Mouse (Mus musculus) liver, embryonic 11.5 days (tissue): Measurements from ENCODE around the gene Ncam2. TPM values are rescaled to one million over a fixed set of nuclear protein-coding genes. Genes with fewer than 3 reads are reported as not detected.

ENCODE experiments used
- ATAC-seq: fragments of 200-750 bp; cut with Nextera tagmentation; replicated peaks from 2 replicates; pipeline ENCODE4 v1.8.0; 2017; ENCODE audit warnings: moderate number of reproducible peaks, mild to moderate bottlenecking, moderate TSS enrichment, moderate library complexity; ENCODE audit not compliant: low FRiP score
- DNase-seq: peaks from one replicate; pipeline ENCODE4 v3.0.0-alpha.2; 2017; ENCODE audit warnings: low spot score
- H3K27ac ChIP-seq: fragments of 300-500 bp; sonication (generic); 2 replicates; pipeline ENCODE4 v1.5.1; 2014; ENCODE audit warnings: mild to moderate bottlenecking, low read depth, low read length, control low read depth
- H3K27me3 ChIP-seq: fragments of 300-500 bp; sonication (generic); replicated peaks from 2 replicates; pipeline ENCODE4 v1.6.1; 2014; ENCODE audit warnings: low read length, mixed read lengths; ENCODE audit not compliant: control insufficient read depth, insufficient read depth
- H3K36me3 ChIP-seq: fragments of 300-500 bp; sonication (generic); 2 replicates; pipeline ENCODE4 v1.6.1; 2014; ENCODE audit warnings: mild to moderate bottlenecking, low read length, moderate library complexity, mixed read lengths; ENCODE audit not compliant: control insufficient read depth, insufficient read depth
- H3K4me1 ChIP-seq: fragments of 300-500 bp; sonication (generic); replicated peaks from 2 replicates; pipeline ENCODE4 v1.6.1; 2014; ENCODE audit warnings: low read length, mixed read lengths; ENCODE audit not compliant: control insufficient read depth, insufficient read depth
- H3K4me2 ChIP-seq: fragments of 300-500 bp; sonication (generic); 2 replicates; pipeline ENCODE4 v1.6.1; 2014; ENCODE audit warnings: mild to moderate bottlenecking, control low read depth, moderate library complexity
- H3K4me3 ChIP-seq: fragments of 300-500 bp; sonication (generic); 2 replicates; pipeline ENCODE4 v1.5.1; 2014; ENCODE audit warnings: low read depth, low read length, control low read depth
- H3K9ac ChIP-seq: fragments of 300-500 bp; sonication (generic); 2 replicates; pipeline ENCODE4 v1.6.1; 2014; ENCODE audit warnings: low read depth, low read length, control low read depth
- H3K9me3 ChIP-seq: fragments of 300-500 bp; sonication (generic); 2 replicates; pipeline ENCODE4 v1.6.1; 2016; ENCODE audit warnings: low read length, inconsistent platforms, mixed read lengths; ENCODE audit not compliant: control insufficient read depth
- WGBS: fragments of 180-500 bp; shearing (Covaris S2); extraction: QIAGEN DNeasy Blood & Tissue Kit; methylation state at CpG from one replicate; pipeline ENCODE4 v1.1.7; 2014; 5-methylcytosine and 5-hydroxymethylcytosine counted together
- polyA plus RNA-seq: library from polyadenylated mRNA; unstranded; fragments of >200 nt; fragmentation: Nextera tagmentation; extraction: Ambion mirVana; gene quantifications from 2 replicates; pipeline ENCODE4 v1.2.1, GENCODE M21; 2014

Ncam2 gene
- polyA plus RNA-seq, 1 experiment from 2014 or later, result 0.23 TPM

DNA sequence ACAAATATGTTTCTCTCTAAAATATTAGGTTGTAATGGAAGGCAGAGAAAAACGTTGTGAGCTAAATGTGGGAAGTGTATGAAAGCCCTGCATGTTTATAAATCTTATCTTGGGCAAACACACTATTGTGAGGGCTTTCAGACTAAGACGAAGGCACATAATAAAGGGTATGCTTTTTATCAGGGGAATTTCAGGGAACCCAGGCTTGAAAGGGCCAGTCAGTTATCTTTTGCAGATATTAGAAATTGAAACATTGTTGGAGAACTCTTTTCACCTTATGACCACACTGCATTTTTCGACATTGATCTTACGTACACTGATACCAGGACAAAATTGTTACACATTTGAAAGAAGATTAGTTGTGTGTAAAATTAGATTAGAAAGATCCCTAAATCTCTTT lies 423.3 kb downstream of the Ncam2 start:
- H3K4me2 ChIP-seq, result no peak overlapping the region
- no peak overlapping the region for H3K9ac ChIP-seq
- 61% methylated on average over 4 of the region's 4 CpGs for WGBS
- H3K27me3 ChIP-seq, result no peaks in the 10 kb centered on the region
- no peaks in the 10 kb centered on the region for H3K4me1 ChIP-seq
- ATAC-seq, result no peak
- DNase-seq, result no peak
- no peaks in the 10 kb centered on the region for H3K36me3 ChIP-seq
- H3K9me3 ChIP-seq, result no peaks in the 10 kb centered on the region
- H3K4me3 ChIP-seq, result no peak overlapping the region
- H3K27ac ChIP-seq, result no peak overlapping the region

DNA sequence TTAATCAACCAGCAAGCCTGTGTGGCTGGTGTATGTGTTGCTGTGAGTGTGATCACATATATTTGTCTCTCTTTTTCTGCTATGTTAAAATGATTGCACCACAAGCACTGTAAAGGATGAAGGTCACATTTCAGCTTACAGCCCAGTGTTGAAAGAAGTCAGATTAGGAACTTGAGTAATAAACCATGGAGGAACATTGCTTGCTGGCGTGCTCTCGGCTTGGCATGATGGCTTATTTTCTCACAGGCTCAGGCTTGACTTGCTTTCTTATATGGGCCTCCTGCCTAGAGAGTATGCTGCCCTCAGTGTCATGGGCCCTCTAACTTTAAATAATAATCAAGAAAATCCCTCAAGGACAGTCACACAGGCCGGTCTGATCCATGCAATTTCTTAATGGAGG lies 449.8 kb downstream of the Ncam2 start:
- no peak for ATAC-seq
- no peaks in the 10 kb centered on the region for H3K4me1 ChIP-seq

DNA sequence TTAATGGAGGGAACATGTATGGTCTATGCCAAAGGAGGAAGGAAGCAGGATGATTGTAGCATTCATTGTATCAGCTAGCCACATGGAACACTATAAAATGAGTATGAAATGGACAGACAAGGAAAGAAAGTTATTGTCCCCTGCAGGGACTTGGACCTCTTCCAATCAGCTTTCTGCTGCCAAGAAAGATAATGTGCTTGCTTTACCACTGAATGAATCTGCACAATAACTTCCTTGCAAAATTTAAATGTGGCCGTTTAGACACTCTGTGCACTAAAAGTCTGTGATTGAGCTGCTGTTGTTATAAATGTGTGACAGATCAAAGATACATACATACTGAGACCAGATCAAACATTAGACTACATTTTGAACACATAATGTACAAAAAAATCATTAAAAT lies 451.1 kb downstream of the Ncam2 start:
- no peak overlapping the region for H3K4me2 ChIP-seq
- no peak for DNase-seq
- no peaks in the 10 kb centered on the region for H3K36me3 ChIP-seq
- no peak overlapping the region for H3K9ac ChIP-seq
- H3K4me1 ChIP-seq, result no peaks in the 10 kb centered on the region
- no peaks in the 10 kb centered on the region for H3K27me3 ChIP-seq
- no peak for ATAC-seq
- H3K27ac ChIP-seq, result no peak overlapping the region
- no peaks in the 10 kb centered on the region for H3K9me3 ChIP-seq
- no peak overlapping the region for H3K4me3 ChIP-seq
- 56% methylated on average over 1 of the region's 1 CpGs for WGBS

More for the DNA sequence above, 449.8 kb downstream of the Ncam2 start:
- no peak overlapping the region for H3K27ac ChIP-seq
- H3K36me3 ChIP-seq, result no peaks in the 10 kb centered on the region
- no peaks in the 10 kb centered on the region for H3K9me3 ChIP-seq
- H3K9ac ChIP-seq, result no peak overlapping the region
- no peak overlapping the region for H3K4me3 ChIP-seq
- 90% methylated on average over 3 of the region's 3 CpGs for WGBS
- no peak for DNase-seq
- no peaks in the 10 kb centered on the region for H3K27me3 ChIP-seq
- H3K4me2 ChIP-seq, result no peak overlapping the region

DNA sequence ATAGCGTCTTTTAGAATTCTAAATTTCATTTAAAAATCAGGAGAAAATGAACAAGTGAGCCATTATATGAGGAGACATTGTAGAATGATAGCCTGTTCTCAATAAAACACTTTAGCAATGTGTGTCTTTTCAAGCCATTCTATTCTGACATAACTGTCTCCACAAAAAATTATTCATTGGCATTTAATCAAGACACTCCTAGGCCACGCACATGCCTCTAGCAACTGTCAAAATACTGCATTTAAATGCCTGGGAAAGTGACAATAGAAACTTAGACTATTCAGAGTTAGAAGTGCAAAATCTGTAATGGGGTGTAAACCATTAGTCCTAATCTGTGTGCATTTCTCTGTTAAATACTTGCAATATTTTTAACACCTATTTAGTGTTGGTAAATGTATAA lies 456.1 kb downstream of the Ncam2 start:
- ATAC-seq (no peak), DNase-seq (no peak)
- Histone ChIP-seq H3K27ac (no peak overlapping the region), H3K9ac (no peak overlapping the region), H3K4me2 (no peak overlapping the region), H3K4me1 (no peaks in the 10 kb centered on the region), H3K4me3 (no peak overlapping the region), H3K9me3 (no peaks in the 10 kb centered on the region), H3K27me3 (no peaks in the 10 kb centered on the region), H3K36me3 (no peaks in the 10 kb centered on the region)
- 71% methylated on average over 2 of the region's 2 CpGs for WGBS

DNA sequence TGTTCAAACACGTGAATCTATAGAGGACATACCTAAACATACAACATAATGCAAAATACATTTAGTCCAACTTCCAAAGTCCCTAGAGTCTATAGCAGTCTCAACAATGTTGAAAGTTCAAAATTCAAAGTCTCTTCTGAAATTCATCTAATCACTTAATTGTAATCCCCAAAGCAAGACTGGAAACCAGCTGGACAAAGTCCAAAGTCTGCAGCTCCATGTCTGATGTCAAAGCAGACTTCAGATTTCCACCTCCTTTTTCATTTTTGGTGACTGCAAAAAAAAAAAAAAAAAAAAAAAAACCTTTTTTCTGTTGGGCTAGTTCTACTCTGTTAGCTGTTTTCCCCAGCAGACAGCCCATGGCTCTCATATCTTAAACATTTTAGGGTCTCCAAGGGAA lies 473.4 kb downstream of the Ncam2 start:
- no peak for DNase-seq
- WGBS, result 67% methylated on average over 1 of the region's 1 CpGs
- no peak overlapping the region for H3K9ac ChIP-seq

DNA sequence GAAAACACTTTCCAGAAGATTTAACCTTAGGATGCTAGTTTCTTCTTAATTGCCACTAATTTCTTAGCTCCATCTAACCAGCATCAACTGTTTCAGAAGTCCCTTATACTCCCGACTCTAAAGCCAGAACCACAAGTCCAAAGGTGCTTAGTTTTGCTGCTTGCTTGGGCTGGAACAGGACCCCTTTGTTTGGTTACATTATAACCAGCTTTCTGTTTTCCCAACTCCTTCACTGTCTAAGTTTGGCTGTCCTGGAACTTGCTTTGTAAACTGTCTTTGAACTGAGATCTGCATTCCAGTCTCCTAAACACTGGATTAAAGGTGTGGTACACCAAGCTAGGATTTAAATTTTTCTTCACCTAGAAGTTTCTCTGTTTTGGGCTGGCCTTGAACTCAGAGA lies 475.0 kb downstream of the Ncam2 start:
- DNase-seq (no peak), ATAC-seq (no peak)
- Histone ChIP-seq H3K36me3 (no peaks in the 10 kb centered on the region), H3K4me2 (no peak overlapping the region), H3K4me3 (no peak overlapping the region), H3K9ac (no peak overlapping the region), H3K4me1 (no peaks in the 10 kb centered on the region), H3K27ac (no peak overlapping the region), H3K27me3 (no peaks in the 10 kb centered on the region), H3K9me3 (no peaks in the 10 kb centered on the region)
- WGBS, result 77% methylated on average over 1 of the region's 1 CpGs

More for the DNA sequence above, 473.4 kb downstream of the Ncam2 start:
- H3K36me3 ChIP-seq, result no peaks in the 10 kb centered on the region
- H3K27ac ChIP-seq, result no peak overlapping the region
- H3K27me3 ChIP-seq, result no peaks in the 10 kb centered on the region
- ATAC-seq, result no peak
- no peak overlapping the region for H3K4me3 ChIP-seq
- H3K9me3 ChIP-seq, result no peaks in the 10 kb centered on the region
- H3K4me2 ChIP-seq, result no peak overlapping the region
- H3K4me1 ChIP-seq, result no peaks in the 10 kb centered on the region
